Mouse (Mus musculus): ENCODE data around the gene Jade1. TPM values are rescaled to one million over a fixed set of nuclear protein-coding genes. Genes with fewer than 3 reads are reported as not detected.

The Jade1 gene
- total and polyA plus RNA-seq, 3 experiments = 9.6 to 11.0 (median 10.7) TPM

- H3K27ac ChIP-seq (ENCODE audit: insufficient read depth, low read depth) = no peak overlapping the region
- TF ChIP-seq JUN (IDR thresholded peaks at IDR 0.05; ENCODE audit: insufficient read depth, low read depth, low read length) = no peak
- no peak for TF ChIP-seq ETS1 (conservative IDR thresholded peaks at IDR 0.05; ENCODE audit: low read depth, low read length)
- TF ChIP-seq KAT2A (IDR thresholded peaks at IDR 0.05; ENCODE audit: insufficient replicate concordance, low read length) = no peak
- no peak for TF ChIP-seq GABPA (IDR thresholded peaks at IDR 0.05; ENCODE audit: insufficient replicate concordance, low read depth, low read length)
- TF ChIP-seq BHLHE40 (IDR thresholded peaks at IDR 0.05; ENCODE audit: low read depth, low read length) = no peak
- no peak for TF ChIP-seq ZKSCAN1 (IDR thresholded peaks at IDR 0.05; ENCODE audit: borderline replicate concordance, low read depth, low read length)
- no peak for DNase-seq (ENCODE audit: extremely low read depth)
- H3K9me3 ChIP-seq (replicated peaks; ENCODE audit: low read length) = no peaks in the 10 kb centered on the region
- dilution Hi-C loops (cut with MboI; ENCODE audit: extremely low pct_ligation_motif_present, extremely low pct_unique_long_range_greater_than_20kb, low sequenced_read_pairs) = no loop called here
- no peaks in the 10 kb centered on the region for H3K27me3 ChIP-seq (replicated peaks)
- no peaks in the 10 kb centered on the region for H3K79me2 ChIP-seq (replicated peaks; ENCODE audit: control insufficient read depth, extremely low read depth, insufficient read depth, poor library complexity, severe bottlenecking)
- H3K36me3 ChIP-seq (replicated peaks in 1 of 2; ENCODE audit: control insufficient read depth in 1 of 2, insufficient read depth in 1 of 2, low read length in 1 of 2) = peaks cover 53 to 92% of the 10 kb centered on the region in 2 experiments
- in situ Hi-C loops (cut with MboI; ENCODE audit: low pct_ligation_motif_present, low pct_unique_long_range_greater_than_20kb, low sequenced_read_pairs) = no loop called here
- H3K4me1 ChIP-seq (ENCODE audit: control insufficient read depth in 1 of 2, insufficient read depth in 2 of 2) = no peaks in the 10 kb centered on the region
- no peak overlapping the region for H3K4me2 ChIP-seq (ENCODE audit: insufficient read depth, low read depth, poor library complexity, severe bottlenecking)
- no peak overlapping the region for H3K4me3 ChIP-seq (replicated peaks in 1 of 3; ENCODE audit: low read depth in 2 of 3, low read length in 2 of 3, poor library complexity in 1 of 3)
- H3K9ac ChIP-seq (ENCODE audit: insufficient read depth, low read depth) = no peak overlapping the region
Observed at GRCm38 (mm10) chr3:41599226-41599625, 43.7 kb downstream of the Jade1 start.

DNA sequence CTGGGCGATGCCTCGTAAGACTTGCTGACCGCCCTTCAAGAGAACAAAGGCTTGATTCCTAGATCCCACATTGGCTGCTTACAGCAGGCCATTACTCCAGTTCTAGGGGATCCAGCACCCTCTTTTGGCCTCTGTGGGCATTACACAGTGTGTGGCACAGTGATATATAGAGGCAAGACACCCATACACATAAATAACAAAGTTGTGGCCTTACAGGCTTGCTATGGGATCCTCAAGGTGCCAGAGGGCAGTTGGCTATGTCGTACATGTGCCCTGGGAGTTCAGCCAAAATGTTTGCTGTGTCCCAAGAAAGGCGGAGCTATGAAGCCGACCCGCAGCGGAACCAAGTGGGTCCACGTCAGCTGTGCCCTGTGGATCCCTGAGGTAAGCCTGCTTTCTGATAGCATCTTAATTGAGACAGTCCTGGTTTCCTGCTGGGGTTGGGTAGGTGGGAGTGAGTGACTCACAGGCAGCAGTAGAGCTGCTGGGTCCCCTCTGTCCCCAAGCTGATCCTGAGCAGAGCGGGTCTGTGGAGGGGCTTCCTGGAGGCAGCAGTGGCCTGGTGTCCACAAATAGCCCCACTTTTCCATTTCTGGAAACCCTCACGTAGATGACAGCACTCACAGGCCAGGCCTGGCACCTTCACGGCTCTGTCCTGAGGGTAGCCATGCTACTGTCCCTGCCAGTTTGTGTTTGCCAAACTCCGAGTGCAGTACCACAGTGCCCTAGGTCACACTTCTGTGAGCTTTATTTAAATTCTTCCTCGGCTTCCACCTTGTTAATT, 44.5 kb downstream of the Jade1 start:
- H3K36me3 ChIP-seq (replicated peaks in 1 of 2; ENCODE audit: control insufficient read depth in 1 of 2, insufficient read depth in 1 of 2, low read length in 1 of 2) = peaks cover 54 to 92% of the 10 kb centered on the region in 2 experiments
- no peak overlapping the region for H3K4me2 ChIP-seq (ENCODE audit: insufficient read depth, low read depth, poor library complexity, severe bottlenecking)
- H3K9me3 ChIP-seq (replicated peaks; ENCODE audit: low read length) = no peaks in the 10 kb centered on the region
- in situ Hi-C loops (cut with MboI; ENCODE audit: low pct_ligation_motif_present, low pct_unique_long_range_greater_than_20kb, low sequenced_read_pairs) = no loop called here
- no peak overlapping the region for H3K9ac ChIP-seq (ENCODE audit: insufficient read depth, low read depth)
- no peaks in the 10 kb centered on the region for H3K27me3 ChIP-seq (replicated peaks)
- dilution Hi-C loops (cut with MboI; ENCODE audit: extremely low pct_ligation_motif_present, extremely low pct_unique_long_range_greater_than_20kb, low sequenced_read_pairs) = no loop called here
- TF ChIP-seq JUND (conservative IDR thresholded peaks at IDR 0.05; ENCODE audit: low read depth, low read length) (no peak), CTCF (conservative IDR thresholded peaks at IDR 0.05 in 1 of 2, IDR thresholded peaks at IDR 0.05 in 1 of 2; ENCODE audit: low read depth in 2 of 2, low read length in 2 of 2) (peak; percentile 61 to 78), USF1 (IDR thresholded peaks at IDR 0.05; ENCODE audit: low read depth, low read length) (no peak), SMC3 (IDR thresholded peaks at IDR 0.05; ENCODE audit: low read depth, low read length) (peak; percentile 61), MAFK (IDR thresholded peaks at IDR 0.05; ENCODE audit: insufficient replicate concordance, low read length) (no peak), UBTF (IDR thresholded peaks at IDR 0.05; ENCODE audit: low read depth, low read length) (no peak), NELFE (IDR thresholded peaks at IDR 0.05; ENCODE audit: low read depth, low read length) (no peak), RAD21 (IDR thresholded peaks at IDR 0.05; ENCODE audit: low read depth, low read length) (peak; percentile 80), CHD2 (IDR thresholded peaks at IDR 0.05; ENCODE audit: low read length) (no peak), IRF4 (IDR thresholded peaks at IDR 0.05; ENCODE audit: low read depth, low read length) (0 out of 2 replicates have a peak, but pooled peaks have one; percentile 11), POLR2A (IDR thresholded peaks at IDR 0.05; ENCODE audit: low read depth, low read length) (no peak), NRF1 (IDR thresholded peaks at IDR 0.05; ENCODE audit: low read depth, low read length) (no peak)
- H3K4me1 ChIP-seq (ENCODE audit: control insufficient read depth in 1 of 2, insufficient read depth in 2 of 2) = no peaks in the 10 kb centered on the region
- peak; percentile 52 for DNase-seq (ENCODE audit: extremely low read depth)
- no peak overlapping the region for H3K4me3 ChIP-seq (replicated peaks in 1 of 3; ENCODE audit: low read depth in 2 of 3, low read length in 2 of 3, poor library complexity in 1 of 3)
- no peak overlapping the region for H3K27ac ChIP-seq (ENCODE audit: insufficient read depth, low read depth)
- no peaks in the 10 kb centered on the region for H3K79me2 ChIP-seq (replicated peaks; ENCODE audit: control insufficient read depth, extremely low read depth, insufficient read depth, poor library complexity, severe bottlenecking)
